Mouse (Mus musculus) layer of hippocampus, adult 2 months (tissue): ENCODE data around the gene Ano8. TPM values are rescaled to one million over a fixed set of nuclear protein-coding genes. Genes with fewer than 3 reads are reported as not detected.
A peak's percentile ranks its signal among the peaks of the same experiment; 100 is the strongest.

ENCODE experiments used
- DNase-seq, 2 experiments: peaks; one replicate each; pipeline ENCODE4 v3.0.0; 2022; ENCODE audit warnings: low spot score in 2 of 2
- H3K27ac ChIP-seq: fragments of 200-600 bp; 2 replicates; pipeline ENCODE4 v1.8.1; 2022
- H3K4me3 ChIP-seq: fragments of 200-600 bp; 2 replicates; pipeline ENCODE4 v1.8.1; 2022; ENCODE audit warnings: mild to moderate bottlenecking
- CTCF ChIP-seq: fragments of 200-600 bp; conservative IDR thresholded peaks from 2 replicates; pipeline ENCODE4 v1.8.1; 2022; ENCODE audit warnings: antibody characterized with exemption, mild to moderate bottlenecking, moderate library complexity
- total RNA-seq, 2 experiments: library from RNA; stranded (reverse); gene quantifications; 2 replicates each; pipeline ENCODE4 v1.2.3; 2021

Ano8 gene
- total RNA-seq, 2 experiments from 2014 or later, result 52.9 to 55.3 TPM

DNA sequence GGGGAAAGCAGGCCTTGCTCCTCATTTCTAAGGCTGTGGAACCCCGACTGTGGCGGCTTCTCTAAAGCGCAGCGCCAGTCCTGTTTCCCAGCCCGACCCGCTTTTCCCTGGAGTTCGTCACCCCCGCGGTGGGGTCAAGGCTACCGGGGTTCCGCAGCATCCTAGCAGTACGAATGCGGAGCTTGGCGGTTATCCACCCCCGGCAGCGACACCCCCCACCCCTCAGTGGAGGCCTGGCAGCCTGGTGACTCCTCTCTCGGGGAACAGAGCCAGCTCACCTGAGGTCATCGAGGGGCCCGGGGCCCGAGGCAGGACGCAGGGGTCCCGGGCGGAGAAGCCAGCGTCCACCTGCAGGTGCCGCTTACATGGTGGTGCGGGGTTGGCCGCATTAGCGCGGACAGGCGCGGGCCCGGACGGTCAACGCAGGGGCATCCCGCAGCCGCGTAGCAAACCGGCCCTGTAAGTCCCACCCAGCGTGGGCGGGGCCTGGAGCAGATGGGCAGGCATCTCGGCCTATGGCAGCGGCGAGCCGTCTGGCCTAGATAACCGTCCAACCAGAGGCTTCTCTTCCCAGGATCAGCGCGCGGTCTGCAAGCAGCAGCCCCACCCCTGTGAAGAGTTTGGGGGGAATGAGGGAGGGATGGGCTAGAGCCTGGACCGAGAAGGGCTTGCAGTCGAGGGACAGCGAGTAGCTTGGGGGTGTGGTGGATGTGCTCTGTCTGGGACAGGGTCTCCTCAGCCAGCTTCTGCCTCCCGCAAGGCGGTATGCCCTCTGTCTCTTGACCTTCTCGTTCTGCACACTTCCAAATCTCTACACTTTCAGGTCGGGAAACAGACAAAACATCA lies 22.4 kb downstream of the Ano8 start, which contains the start of gene Abhd8:
Abhd8 (minus strand) TSS at position 468 of the 846 bp plus-strand sequence.
- Histone ChIP-seq H3K4me3 (peak within 1 kb of the TSS; percentile 72), H3K27ac (peak within 1 kb of the TSS; percentile 96)
- no peak for TF ChIP-seq CTCF
- DNase-seq, result peak; percentile 97 to 98

DNA sequence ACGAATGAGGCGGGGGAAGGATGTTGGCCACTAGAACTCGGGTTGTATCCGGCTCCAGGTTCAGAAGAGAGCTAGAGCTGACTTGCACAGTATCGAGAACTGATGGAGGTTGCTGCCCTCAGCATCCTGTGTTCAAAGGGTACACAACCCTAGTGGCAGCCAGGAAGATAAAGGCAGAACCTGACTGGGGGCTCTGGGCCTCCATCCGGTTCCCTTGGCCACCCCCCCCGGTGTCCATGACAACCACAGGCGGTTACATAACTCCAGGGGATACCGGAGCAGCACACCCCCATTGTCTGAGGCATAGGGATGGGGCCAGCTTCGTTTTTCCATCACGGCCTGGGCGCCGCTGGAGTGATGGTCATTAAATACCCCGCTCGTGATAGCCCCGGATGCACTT lies 23.0 kb downstream of the Ano8 start:
- DNase-seq, result peak; percentile 65 to 74

DNA sequence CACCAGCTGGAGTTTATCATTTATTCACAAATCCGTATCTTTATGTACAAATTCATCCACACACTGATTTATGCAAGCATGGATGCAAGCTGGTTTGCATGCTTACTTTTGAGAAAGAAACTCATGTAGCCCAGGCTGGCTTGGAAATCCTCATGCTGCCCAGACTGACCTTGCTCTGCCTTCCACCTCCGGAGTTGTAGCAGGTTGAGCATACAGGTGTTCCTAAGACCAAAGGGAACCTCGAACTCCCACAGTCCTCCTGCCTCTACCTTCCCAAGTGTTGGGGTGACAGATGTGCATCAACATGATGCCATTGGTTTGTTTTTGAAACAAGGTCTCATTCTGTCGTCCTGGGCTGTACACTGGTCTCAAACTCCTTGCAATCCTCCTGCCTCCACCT lies 23.6 kb downstream of the Ano8 start:
- TF ChIP-seq CTCF, result no peak
- Histone ChIP-seq H3K27ac (peak overlapping the region; percentile 96), H3K4me3 (peak overlapping the region; percentile 72)
- no peak for DNase-seq

More for the DNA sequence above, 23.0 kb downstream of the Ano8 start:
- peak; percentile 30 for TF ChIP-seq CTCF
- H3K27ac ChIP-seq, result peak overlapping the region; percentile 96
- peak overlapping the region; percentile 72 for H3K4me3 ChIP-seq

DNA sequence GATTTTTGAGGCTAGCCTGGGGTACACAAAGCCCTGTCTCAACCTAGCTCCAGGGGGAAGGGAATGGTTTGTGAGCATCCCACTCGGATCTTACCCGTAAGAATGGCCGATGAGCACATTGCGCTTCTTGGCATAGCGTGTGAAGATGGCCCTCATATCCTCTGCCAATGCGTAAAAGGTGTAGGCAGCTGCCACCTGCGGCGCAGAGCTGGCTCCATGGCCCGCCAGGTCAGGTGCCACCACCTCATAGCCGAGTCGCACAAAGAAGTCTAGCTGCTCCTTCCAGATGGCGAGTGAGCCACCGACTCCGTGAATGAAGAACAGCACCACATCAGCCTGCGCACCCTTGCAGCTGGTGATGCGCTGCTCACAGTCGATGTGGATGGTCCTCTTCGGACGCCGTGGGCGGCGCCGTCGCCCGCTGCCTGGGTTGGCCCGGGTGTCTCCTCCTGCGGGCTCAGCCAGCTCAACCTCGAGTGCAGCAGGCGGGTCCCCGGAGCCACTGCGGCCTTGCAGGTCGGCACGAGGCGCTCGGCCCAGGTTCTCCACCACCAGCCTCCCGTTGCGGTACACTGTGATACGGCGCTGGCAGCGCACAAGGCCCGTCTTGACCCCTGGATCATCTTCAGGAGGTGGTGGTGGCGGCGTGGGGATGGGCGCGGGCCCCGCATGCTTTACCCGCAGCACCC lies 24.5 kb downstream of the Ano8 start:
- H3K27ac ChIP-seq, result no peak overlapping the region
- DNase-seq, result no peak
- peak overlapping the region; percentile 72; the same call in 1 of the 2 replicates for H3K4me3 ChIP-seq
- no peak for TF ChIP-seq CTCF

DNA sequence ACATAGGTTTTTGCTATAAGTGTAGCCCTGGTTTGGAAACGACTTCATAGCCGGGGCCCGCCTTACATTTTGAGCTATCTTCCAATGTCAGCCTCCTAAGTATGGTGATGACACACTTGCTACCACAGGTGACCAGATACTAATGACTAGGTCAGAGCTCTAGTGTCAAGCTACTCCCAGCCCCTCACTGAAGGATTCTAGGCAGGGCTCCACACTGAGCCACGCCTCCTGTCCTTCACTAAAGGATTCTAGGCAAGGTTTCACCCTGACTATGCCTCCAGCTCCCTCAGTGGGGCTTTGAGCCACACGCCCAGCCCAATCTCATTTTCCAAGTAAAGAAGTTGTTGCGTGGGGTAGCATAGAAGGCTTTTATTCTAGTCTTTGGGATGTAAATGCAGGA lies 25.0 kb downstream of the Ano8 start:
- DNase-seq, result no peak
- no peak for TF ChIP-seq CTCF

DNA sequence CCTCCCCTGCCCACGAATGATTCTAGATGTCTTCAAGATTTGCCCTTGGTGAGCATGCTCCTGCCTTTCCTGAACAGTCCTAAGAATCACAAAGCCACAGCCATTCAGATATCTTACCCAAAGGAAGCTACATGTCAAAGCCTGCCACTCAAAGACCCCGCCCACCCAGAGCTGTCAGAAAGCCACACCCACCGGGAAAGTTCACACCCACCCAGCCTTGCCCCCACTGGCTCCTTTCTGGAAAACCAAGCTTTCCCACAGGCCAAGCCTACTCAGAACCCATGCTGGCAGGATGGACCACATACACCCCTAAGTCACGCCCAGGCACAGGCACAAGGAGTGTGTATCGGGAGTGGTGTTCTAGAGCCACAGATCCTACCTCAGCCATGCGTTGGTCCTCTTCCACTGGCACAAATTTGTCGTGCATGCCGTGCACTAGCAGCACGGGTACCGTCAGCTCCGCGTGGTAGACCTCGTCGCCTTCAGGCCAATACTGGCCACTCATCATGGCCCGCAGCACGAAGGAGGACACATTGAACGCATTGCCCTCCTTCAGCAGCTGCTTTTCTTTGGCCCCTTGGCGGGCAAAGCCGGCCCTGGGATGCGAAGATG lies 28.0 kb downstream of the Ano8 start:
- TF ChIP-seq CTCF, result no peak
- Histone ChIP-seq H3K4me3 (no peak overlapping the region), H3K27ac (no peak overlapping the region)
- DNase-seq, result no peak

More for the DNA sequence above, 25.0 kb downstream of the Ano8 start:
- Histone ChIP-seq H3K4me3 (no peak overlapping the region; the same call in 1 of the 2 replicates), H3K27ac (no peak overlapping the region)

DNA sequence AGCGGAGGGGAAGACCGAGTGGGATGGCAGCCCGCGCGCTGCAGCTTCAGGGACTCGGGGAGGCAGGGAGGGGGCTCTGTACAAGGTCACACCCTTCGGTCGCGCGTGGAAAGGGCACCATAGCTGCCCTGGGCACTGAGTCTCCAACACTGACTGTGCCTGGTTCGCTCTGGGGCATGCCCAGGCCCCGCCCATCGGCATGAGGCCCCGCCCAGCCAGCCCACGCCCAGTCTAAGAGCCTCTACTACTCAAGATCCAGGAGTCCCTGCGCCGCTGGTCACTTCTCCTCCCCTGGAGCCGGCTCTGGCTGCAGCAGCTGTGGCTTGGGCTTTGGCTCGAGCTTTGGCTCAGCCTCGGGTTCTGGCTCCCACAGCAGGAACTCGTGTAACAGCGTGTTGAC lies 28.9 kb downstream of the Ano8 start:
- no peak for DNase-seq
- H3K4me3 ChIP-seq, result no peak overlapping the region
- TF ChIP-seq CTCF, result no peak
- no peak overlapping the region for H3K27ac ChIP-seq

DNA sequence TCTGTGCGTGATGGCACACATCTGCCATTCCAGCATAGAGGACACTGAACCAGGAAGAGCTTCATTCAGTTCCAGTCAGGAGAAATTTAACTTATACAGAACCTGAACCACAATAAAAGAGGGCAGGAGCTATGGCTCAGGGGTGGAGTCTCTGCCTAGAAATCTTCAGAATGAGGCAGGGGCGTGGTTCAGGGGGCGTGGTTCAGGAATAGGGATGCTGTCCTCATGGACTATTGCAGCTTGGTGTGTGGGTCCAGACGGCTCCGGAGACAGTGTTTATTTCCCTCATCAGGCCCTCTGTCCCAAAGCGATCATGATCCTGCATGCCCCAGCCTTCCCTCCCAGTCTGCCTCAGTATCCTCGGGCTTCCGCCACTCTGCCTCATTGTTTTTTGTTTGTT lies 31.1 kb downstream of the Ano8 start:
- DNase-seq, result no peak
- no peak overlapping the region for H3K27ac ChIP-seq
- no peak overlapping the region for H3K4me3 ChIP-seq
- TF ChIP-seq CTCF, result no peak

DNA sequence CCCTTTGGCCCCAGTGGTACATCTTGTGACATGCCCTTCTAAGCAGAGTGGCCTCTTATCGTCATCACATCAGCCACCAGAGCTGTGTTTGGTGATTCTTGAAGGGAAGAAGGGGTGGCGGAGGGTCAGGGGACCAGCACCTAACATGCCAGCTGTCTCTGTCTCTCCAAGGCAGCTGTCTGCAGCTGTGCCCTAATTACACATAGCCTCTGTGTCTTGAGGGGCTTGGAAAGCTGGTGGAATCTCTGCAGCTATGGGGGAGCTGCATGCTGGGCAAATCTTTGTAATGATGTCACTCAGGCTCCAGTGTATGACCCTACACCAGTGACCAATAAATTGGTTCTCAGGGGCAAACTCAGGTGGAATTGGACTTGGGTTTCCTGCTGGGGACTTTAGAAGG lies 33.1 kb downstream of the Ano8 start:
- Histone ChIP-seq H3K4me3 (no peak overlapping the region), H3K27ac (no peak overlapping the region)
- no peak for TF ChIP-seq CTCF
- no peak for DNase-seq

DNA sequence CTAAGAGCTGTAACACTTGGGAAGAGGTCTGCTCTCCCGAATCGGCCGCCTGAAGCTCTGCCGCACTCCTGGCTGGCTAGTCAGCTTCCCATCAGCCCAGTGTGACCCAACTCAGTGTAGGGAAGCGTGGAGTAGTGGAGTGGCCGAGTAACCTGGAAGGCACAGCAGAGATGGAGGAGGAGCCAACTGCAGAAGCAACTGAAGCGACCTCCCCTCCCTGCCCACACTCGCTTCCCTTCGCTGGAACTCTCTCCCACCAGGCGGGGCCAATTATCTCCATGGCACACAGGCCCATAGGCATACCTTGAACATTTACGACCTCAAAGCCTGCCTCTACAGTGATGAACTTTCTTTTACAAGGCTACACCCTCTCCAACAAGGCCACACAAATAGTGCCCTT lies 34.0 kb downstream of the Ano8 start:
- no peak for TF ChIP-seq CTCF
- H3K27ac ChIP-seq, result no peak overlapping the region
- no peak for DNase-seq
- H3K4me3 ChIP-seq, result no peak overlapping the region

DNA sequence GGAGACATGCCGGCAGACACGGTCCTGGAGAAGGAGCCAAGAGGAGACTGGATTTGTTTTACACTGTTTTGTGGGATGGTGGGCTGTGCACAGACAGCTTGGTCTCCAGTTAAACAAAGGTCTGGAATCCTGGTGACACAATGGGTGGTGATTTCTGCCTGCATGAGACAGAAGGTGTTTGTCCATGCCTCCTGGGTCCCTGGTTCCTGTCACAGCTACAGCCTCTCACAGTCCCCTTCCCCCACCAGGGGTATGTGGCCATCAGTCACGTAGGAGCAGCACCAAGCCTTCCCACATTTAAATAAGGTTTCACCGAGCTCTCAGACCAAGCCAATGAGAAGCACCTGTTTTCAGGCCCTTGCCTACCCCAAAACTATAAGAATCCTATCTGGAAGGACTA lies 34.4 kb downstream of the Ano8 start:
- TF ChIP-seq CTCF, result no peak
- Histone ChIP-seq H3K27ac (no peak overlapping the region), H3K4me3 (no peak overlapping the region)
- DNase-seq, result no peak

DNA sequence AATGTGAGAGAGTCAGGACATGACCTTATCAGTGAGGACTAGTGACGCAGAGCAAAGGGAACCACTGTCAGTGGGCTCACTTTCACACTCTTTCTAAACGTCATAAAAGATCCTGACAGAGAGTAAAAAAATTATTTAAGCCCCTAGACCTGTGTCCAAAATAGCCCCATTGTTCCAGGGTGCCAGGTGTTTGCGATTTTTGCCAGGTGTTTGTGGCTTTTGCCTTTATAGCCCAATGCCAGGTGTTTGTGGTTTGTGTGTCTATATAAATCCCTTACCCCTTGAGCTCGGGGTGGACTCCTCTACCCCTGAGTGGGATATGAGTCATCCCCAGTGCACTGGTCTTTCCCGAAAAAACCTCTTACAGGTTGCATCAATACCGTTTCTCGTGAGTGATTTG lies 40.7 kb downstream of the Ano8 start:
- no peak overlapping the region for H3K4me3 ChIP-seq
- no peak for DNase-seq
- H3K27ac ChIP-seq, result no peak overlapping the region
- no peak for TF ChIP-seq CTCF

DNA sequence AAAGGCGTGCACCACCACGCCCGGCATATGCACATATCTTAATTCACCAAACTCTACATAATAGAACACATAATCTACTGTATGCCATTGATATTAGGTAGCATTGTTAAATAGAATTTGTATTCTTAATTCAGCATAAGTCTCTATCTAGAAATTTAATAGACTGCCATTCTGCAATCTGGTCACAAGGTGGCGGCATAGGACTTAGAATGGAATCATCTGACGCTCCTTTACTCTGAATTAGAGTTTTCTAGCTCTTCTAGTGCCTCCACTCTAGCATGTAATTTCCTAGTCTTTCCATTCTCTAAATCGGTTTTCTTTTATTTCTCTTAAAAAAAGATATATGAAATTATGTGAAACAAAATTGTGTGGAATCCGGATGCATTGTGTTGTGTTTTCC lies 44.4 kb downstream of the Ano8 start:
- Histone ChIP-seq H3K4me3 (no peak overlapping the region), H3K27ac (no peak overlapping the region)
- peak; percentile 94 for TF ChIP-seq CTCF
- peak in 1 of 2 experiments; percentile 61 for DNase-seq
